Mouse (Mus musculus) retina, adult 2 months (tissue): Measurements from ENCODE around the gene Ulk3.

Experiments used
- DNase-seq: peaks from one replicate; pipeline ENCODE4 v3.0.0-alpha.2; 2012; ENCODE audit warnings: low read depth, low spot score

Ulk3 gene

GRCm38 (mm10) chr9:57643856-57644180, 54.6 kb downstream of the Ulk3 start:
- DNase-seq, result no peak

- no peak for DNase-seq
These were observed 55.2 kb downstream of the Ulk3 start for GRCm38 (mm10) chr9:57644442-57644943.

GRCm38 (mm10) chr9:57644944-57645893, 56.0 kb downstream of the Ulk3 start:
- peak; percentile 82 for DNase-seq
